Mouse (Mus musculus) granulocyte monocyte progenitor cell, adult 5-6 weeks (primary cell): ENCODE data around the gene Auts2. TPM values are rescaled to one million over a fixed set of nuclear protein-coding genes. Genes with fewer than 3 reads are reported as not detected.

ENCODE experiments used
- ATAC-seq: replicated peaks from 2 replicates; pipeline ENCODE4 v1.8.0; 2016; ENCODE audit warnings: mild to moderate bottlenecking, moderate TSS enrichment, inconsistent platforms; ENCODE audit not compliant: poor library complexity, severe bottlenecking
- total RNA-seq, 2 experiments: library from RNA; stranded (forward) in 1 of 2; stranded (reverse) in 1 of 2; fragments of 200-712, 200-1000 nt in 1 of 2; fragments of >200 nt in 1 of 2; fragmentation: Nextera tagmentation in 1 of 2; gene quantifications; 2 replicates each; pipeline ENCODE4 v1.2.3; 2014 to 2017

Auts2 gene
- total RNA-seq, 2 experiments from 2014 or later: 0.62 to 109 TPM

DNA sequence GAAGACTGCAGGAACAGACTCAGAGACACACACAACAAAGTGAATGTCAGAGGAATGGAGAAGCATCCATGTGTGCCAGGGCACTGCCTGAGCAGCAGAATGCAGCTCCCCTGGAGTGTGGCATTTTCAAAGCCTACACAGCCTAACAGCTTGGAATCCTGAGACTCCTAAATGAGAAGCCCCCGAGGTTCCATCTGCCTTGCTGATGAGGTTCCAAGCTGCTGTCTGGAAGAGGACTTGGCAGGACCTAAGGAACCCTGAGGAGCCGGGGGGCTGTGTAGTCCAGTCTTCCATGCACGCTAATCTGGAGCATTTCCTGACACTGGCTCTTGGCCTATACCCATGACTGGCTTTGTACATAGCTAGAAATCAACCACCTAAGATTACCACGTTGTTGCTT lies 670.0 kb downstream of the Auts2 start:
- ATAC-seq: no peak

- no peak for ATAC-seq
These were observed 673.2 kb downstream of the Auts2 start for GRCm38 (mm10) chr5:131869711-131870499.

DNA sequence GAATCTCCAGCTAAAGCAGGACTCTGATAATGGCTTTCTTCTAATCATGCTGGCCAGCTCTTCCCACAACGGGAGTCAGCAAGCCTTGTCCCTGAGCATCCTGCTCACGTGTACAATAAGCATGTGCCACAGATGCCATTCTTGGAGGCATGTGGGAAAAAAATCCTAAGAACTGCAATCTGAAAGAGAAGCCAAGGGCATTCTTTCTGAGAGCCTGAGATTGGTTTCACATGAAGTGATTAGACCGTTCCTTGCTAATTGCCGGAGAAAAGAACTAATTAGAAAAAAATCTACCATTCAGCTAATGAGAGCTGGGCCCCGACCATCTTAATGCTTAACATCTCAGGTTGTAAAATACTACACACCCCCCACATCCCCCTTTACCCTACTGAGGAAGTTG lies 677.9 kb downstream of the Auts2 start:
- no peak for ATAC-seq

GRCm38 (mm10) chr5:131857976-131858375 lies 685.2 kb downstream of the Auts2 start:
- no peak for ATAC-seq

- ATAC-seq: no peak
These were observed 687.8 kb downstream of the Auts2 start for GRCm38 (mm10) chr5:131855358-131855757.

- no peak for ATAC-seq
These were observed 691.3 kb downstream of the Auts2 start for GRCm38 (mm10) chr5:131851597-131852453.

- no peak for ATAC-seq
These were observed 692.4 kb downstream of the Auts2 start for GRCm38 (mm10) chr5:131850632-131851335.

DNA sequence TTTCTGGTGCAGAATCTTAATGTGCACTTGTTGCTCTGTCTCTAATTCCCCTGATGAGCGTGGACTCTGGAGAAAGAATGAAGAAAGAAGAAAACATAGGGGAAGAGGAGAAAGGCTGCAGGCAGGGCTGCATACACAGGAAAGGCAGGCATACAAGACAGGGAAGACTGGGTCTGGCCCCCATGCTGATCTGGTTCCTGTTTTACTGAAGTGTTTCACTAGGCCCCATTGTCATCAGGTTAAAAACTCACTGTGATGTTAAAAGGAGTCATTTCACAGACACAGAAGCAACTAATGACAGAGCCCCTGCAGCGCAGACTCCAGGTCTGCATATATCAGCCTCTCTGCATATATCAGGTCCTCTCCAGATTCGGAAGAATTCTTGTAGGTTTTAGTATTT lies 693.5 kb downstream of the Auts2 start:
- ATAC-seq: no peak

GRCm38 (mm10) chr5:131844519-131844800 lies 698.7 kb downstream of the Auts2 start:
- no peak for ATAC-seq

DNA sequence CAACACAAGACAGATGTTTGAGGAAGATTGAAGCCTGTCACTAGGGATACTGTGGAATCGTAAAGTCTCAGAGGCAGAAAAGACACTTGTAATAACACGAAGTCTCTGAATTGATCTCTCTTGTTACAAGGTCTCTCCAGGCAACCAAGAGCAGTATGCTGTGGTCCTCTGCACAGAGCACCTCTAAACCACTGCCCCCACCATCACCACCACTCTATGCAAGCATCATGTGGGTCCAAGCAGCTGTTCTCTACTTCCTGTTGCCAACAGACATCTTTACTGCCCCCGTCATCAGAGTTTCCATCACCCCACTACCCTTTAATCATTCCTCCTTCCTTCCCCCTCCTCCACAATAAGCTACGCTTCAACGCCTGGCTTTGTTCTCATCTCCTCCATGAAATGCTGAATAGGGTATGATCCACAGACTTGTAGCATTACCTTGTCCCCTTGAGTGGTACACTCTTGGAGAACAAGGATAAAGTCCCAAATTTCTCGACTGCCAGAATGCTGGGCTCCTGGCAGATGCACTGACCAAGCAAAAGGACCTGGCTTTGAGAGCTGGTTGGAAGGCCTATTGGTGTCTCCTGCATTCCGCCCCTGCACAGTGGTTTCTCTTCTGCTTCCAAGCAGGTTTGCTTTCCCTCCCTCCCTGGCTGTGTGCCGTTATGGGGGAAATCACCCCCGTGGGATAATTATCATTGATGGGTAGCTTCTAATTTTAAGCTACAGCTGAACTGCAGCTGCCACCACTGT lies 699.2 kb downstream of the Auts2 start:
- ATAC-seq: no peak

DNA sequence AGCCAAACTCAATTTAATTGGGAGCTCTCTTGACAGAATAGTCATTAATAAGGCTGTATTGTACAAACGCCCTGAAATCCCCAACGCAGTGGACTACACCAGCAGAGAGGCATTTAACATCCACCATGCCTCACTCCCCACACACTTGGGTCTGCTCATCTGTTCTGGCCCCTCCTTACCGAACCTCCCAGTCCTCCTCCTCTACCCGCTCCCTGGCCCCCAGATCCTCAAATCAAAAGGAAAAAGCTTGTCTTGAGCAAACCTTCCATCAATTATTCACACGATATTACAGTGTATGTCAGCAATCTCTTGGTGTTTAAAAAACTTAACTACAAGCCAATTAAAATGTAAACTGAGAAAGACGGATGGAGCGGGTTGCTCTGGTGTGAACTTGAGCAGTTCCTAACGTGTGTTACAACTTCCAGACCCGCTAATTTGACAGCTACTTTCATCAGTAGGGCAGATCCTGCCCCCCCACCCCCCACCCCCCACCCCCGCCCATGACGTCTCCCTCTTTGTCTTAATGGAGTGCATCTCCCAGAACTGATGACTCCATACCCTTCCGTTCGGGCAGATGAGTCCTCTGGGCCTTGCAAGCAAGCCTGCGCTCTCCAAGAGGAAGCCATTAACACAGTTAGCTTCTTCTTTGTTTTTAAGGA lies 703.4 kb downstream of the Auts2 start:
- ATAC-seq: no peak

DNA sequence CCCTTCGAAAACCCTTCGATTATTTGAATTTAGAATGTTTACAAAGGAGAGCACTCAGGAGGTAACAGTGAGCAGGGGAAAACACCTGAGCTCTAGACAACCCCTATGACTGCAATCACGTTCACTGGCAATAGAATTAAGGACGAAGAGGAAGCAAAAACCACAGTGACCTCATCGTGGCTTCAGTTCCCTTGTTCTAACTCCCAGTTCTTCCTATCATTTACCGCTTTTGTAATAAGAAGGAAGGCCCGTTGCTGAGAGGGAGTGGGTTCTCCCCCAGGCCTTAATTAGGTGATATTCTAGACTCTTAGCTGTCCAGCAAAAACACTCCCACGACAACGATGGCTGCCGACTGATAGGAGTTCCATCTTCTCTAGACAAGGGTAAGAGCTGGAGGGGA lies 704.1 kb downstream of the Auts2 start:
- peak; percentile 88 for ATAC-seq

GRCm38 (mm10) chr5:131838064-131838463 lies 705.1 kb downstream of the Auts2 start:
- ATAC-seq: no peak

- ATAC-seq: no peak
These were observed 707.0 kb downstream of the Auts2 start for GRCm38 (mm10) chr5:131836014-131836735.

- 0 out of 2 replicates have a peak, but pooled peaks have one; percentile 14 for ATAC-seq
These were observed 710.0 kb downstream of the Auts2 start for GRCm38 (mm10) chr5:131832891-131833876.

DNA sequence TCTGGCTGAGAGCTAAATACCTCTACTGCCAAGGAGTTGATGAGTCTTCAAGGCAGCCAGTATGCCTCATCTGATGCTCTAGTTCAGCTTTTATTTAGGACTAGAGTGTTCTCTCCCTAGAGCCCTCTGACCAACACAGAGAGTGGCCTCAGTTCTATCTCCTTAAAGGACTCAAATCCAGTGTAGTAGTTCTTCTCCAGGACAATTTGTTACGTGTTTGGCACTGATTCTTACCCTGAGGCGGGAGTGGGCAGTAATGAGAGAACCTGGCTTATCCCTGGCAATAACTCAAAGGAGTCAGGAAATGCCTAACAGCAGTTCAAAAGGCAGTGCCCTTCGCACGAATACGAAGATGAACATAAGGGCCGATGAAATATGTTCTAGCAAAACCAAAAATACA lies 713.0 kb downstream of the Auts2 start:
- no peak for ATAC-seq

DNA sequence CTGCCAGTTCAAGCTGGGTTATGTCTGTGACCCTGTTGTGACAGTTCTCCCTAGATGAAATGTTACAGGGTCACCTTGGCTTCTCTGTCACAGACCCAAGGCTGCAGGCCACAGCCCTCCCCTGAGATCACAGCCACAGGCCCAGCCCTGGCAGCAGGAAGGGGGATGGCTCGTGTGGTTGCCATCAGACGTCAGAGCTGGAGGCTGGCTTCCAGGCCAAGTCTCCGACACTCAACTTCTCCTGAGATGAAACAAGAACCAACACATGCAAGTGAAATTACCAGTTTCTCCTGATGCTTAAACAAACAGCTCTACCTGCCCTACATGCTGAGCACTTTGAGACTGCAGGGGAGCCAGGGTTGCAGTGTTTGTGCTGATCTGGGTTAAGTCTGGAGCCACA lies 713.9 kb downstream of the Auts2 start:
- peak; percentile 66; the same call in 1 of the 2 replicates for ATAC-seq

DNA sequence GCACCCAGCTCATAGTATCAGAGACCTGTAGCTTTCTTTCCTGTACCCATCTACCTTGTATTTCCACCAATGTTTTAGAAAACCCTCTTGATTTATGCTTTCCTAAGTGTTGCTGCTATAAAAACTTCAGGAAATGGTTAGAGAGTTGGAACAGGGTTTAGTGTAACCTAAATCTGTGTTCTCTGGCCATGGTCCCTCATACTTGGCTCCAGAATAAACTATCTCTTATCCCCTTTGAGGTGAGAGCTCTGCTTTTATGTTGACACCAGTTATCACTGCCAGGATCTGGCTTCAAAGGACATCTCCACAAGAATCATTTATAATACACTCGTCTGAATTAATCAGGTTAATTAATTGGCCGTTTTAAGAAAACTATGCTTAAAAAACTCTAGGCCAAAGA lies 714.5 kb downstream of the Auts2 start:
- ATAC-seq: no peak
